14 mouse cellular contexts compared by ENCODE assay signal in the genomic region with DNA sequence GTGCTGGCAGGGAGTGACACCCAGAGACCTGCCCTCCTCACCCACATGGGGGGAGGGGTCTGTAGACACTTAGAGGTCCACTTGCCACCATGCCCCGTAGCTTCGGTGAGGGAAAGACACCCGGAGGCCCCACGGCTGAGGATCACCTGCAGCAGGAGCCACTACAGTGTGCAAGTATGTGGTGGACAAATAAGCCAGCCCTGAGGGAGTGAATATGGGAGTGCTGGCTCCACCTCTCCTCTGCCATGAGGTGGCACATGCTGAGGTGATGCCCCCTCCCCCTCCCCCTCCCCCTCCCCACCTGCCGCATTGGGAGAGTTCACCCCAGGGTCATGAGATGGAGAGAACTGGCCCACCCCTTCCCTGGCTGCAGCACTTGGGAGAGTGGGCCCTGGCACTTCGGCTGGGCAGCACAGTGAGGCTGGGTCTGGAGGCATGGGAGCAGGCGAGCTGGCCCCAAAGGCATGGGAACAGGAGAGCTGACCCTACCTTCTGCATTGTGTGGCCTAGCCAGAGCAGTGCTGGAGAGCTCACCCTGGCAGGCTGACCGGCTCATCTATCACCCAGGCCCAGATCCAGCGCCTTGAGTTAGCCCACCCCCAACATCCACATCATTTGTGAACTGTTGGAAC. TPM values are rescaled to one million over a fixed set of nuclear protein-coding genes. Genes with fewer than 3 reads are reported as not detected.
"Had no signal": no experiment of that assay in that cellular context is flagged by ENCODE, and none has a peak within 500 bp of the region (broad histone marks: within the 10 kb centered on the region; RNA-seq: fewer than 3 reads in every experiment).

No protein-coding gene starts in this region.

- DNase-seq: kidney, postnatal 10 days; kidney, postnatal 4 days; left cerebral cortex, postnatal 4 days; lung, postnatal 10 days; midbrain, embryonic 14.5 days; thymus, postnatal 36 days had no signal

- H3K9me3 ChIP-seq: limb, embryonic 13.5 days; neural tube, embryonic 15.5 days had no signal

- H3K36me3 ChIP-seq: limb, embryonic 13.5 days; neural tube, embryonic 15.5 days had no signal

- ATAC-seq: hindbrain, embryonic 16.5 days; inflammation-experienced regulatory T-cells, adult 6 months; intestine, postnatal 0 days had no signal

- H3K27ac ChIP-seq: layer of hippocampus, adult 2 months; limb, embryonic 13.5 days; neural tube, embryonic 15.5 days had no signal

- H3K27me3 ChIP-seq: limb, embryonic 13.5 days; neural tube, embryonic 15.5 days had no signal

- H3K4me1 ChIP-seq: limb, embryonic 13.5 days; neural tube, embryonic 15.5 days had no signal

- H3K9ac ChIP-seq: limb, embryonic 13.5 days; neural tube, embryonic 15.5 days had no signal

- H3K4me2 ChIP-seq: limb, embryonic 13.5 days; neural tube, embryonic 15.5 days had no signal

- H3K4me3 ChIP-seq: layer of hippocampus, adult 2 months; limb, embryonic 13.5 days; myocyte; neural tube, embryonic 15.5 days had no signal

RNA-seq across cellular contexts. Expression of a gene that starts 16.2 kb away (rescaled TPM):
- polyA plus RNA-seq: liver, adult 2 months; myocyte had no signal
